14 mouse cellular contexts compared by ENCODE assay signal in genomic region chr16:7132434-7132833, GRCm38 (mm10).
"Had no signal": no experiment of that assay in that cellular context is flagged by ENCODE, and none has a peak within 500 bp of the region (broad histone marks: within the 10 kb centered on the region; RNA-seq: fewer than 3 reads in every experiment).

No protein-coding gene starts in this region.

- DNase-seq: gastrocnemius, postnatal 14 days; gastrocnemius, postnatal 36 days; heart, adult 2 months; heart, postnatal 14 days; heart, postnatal 36 days; kidney, adult 11 months; kidney, adult 2 months; kidney, adult 9 months; kidney, postnatal 14 days; kidney, postnatal 36 days; left cerebral cortex, postnatal 4 days had no signal

- ATAC-seq: hindbrain, postnatal 0 days; intestine, embryonic 16.5 days; liver, embryonic 12.5 days had no signal
